Mouse (Mus musculus) E14TG2a.4 (cell line): ENCODE measurements around the gene Sdk1.

Experiments used
- CTCF ChIP-seq: conservative IDR thresholded peaks from 2 replicates; pipeline ENCODE4 v1.5.1; 2014; ENCODE audit warnings: low read length
- NANOG ChIP-seq: IDR thresholded peaks from 2 replicates; pipeline ENCODE4 v1.6.1; 2014; ENCODE audit warnings: borderline replicate concordance, low read length, mixed read lengths

DNA sequence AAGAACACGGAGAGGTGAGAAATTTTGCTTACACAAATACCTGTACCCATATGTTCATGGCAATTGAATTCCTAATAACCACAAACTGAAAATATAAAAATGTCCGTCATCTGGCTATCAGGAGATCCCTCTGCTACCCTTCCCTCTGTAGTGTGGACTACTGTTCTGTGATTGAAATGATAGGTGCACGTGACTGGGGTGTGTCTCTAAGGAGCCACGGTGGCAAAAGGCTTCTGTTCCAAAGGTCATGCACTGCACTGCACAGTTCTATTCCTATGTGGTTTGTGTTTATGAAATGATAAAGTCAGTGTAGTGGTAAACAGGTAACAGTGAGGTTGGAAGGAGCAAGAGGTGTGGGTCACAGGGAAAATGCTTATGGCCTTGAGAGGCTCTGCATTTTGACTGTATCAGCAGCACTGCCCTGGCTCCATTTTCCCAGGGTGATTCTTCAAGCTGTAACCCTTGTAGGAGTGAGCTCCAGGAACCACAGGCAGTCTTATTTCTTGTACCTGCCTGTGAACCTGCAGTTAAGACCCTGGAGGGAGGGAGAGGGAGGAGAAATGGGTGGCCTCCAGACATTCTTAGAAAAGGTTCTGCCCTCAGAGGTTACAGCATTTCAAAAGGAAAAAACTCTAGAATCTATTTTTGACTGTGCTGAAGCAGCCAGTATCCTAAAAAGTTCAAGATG, 410.5 kb downstream of the Sdk1 start:
- TF ChIP-seq CTCF (no peak), NANOG (no peak)
